Mouse (Mus musculus) ES-E14 (cell line): ENCODE results near the gene Ranbp1. TPM values are rescaled to one million over a fixed set of nuclear protein-coding genes. Genes with fewer than 3 reads are reported as not detected.

Experiments used
- DNase-seq: peaks from one replicate; pipeline ENCODE4 v3.0.0-alpha.2; 2013; ENCODE audit warnings: low read depth, low spot score
- H3K27ac ChIP-seq: 2 replicates; pipeline ENCODE4 v1.5.1; 2012; ENCODE audit warnings: low read depth, mild to moderate bottlenecking, low read length, moderate library complexity, mixed read lengths; ENCODE audit not compliant: poor library complexity, insufficient read depth, severe bottlenecking
- H3K36me3 ChIP-seq: 2 replicates; pipeline ENCODE4 v1.6.1; 2012; ENCODE audit warnings: mild to moderate bottlenecking, low read length, moderate library complexity, mixed read lengths; ENCODE audit not compliant: control insufficient read depth, poor library complexity, insufficient read depth, severe bottlenecking
- H3K4me1 ChIP-seq, 2 experiments: fragments of 150-350 bp in 1 of 2; sonication (generic) in 1 of 2; 2 replicates each; pipeline ENCODE4 v1.6.1; 2012; ENCODE audit warnings: low read length in 2 of 2, mild to moderate bottlenecking in 1 of 2, mixed read lengths in 1 of 2; ENCODE audit not compliant: control insufficient read depth in 2 of 2, insufficient read depth in 2 of 2, poor library complexity in 1 of 2
- H3K4me3 ChIP-seq, 2 experiments: fragments of 150-350 bp in 1 of 2; sonication (generic) in 1 of 2; 2 replicates each; pipeline ENCODE4 v1.5.1; 2012; ENCODE audit warnings: low read length in 2 of 2, low read depth in 1 of 2, mild to moderate bottlenecking in 1 of 2, mixed read lengths in 1 of 2; ENCODE audit not compliant: insufficient read depth in 1 of 2, poor library complexity in 1 of 2, severe bottlenecking in 1 of 2
- H3K9ac ChIP-seq: 2 replicates; pipeline ENCODE4 v1.6.1; 2012; ENCODE audit warnings: low read depth, mild to moderate bottlenecking, low read length, mixed read lengths; ENCODE audit not compliant: poor library complexity, insufficient read depth, severe bottlenecking
- H3K9me3 ChIP-seq: fragments of 150-350 bp; sonication (generic); 2 replicates; pipeline ENCODE4 v1.6.1; 2012; ENCODE audit warnings: low read depth, mild to moderate bottlenecking, low read length; ENCODE audit not compliant: control insufficient read depth, insufficient read depth
- CHD2 ChIP-seq: IDR thresholded peaks from 2 replicates; pipeline ENCODE4 v1.6.1; 2014; ENCODE audit warnings: mild to moderate bottlenecking, low read depth, low read length, inconsistent platforms
- HCFC1 ChIP-seq: IDR thresholded peaks from 2 replicates; pipeline ENCODE4 v1.6.1; 2012; ENCODE audit warnings: low read length, inconsistent platforms, borderline replicate concordance; ENCODE audit not compliant: insufficient read depth
- MAFK ChIP-seq: IDR thresholded peaks from 2 replicates; pipeline ENCODE4 v1.6.1; 2014; ENCODE audit warnings: mild to moderate bottlenecking, low read depth, low read length, inconsistent platforms; ENCODE audit not compliant: insufficient read depth
- ZC3H11A ChIP-seq: IDR thresholded peaks from 2 replicates; pipeline ENCODE4 v1.6.1; 2012; ENCODE audit warnings: low read depth, mild to moderate bottlenecking, inconsistent platforms, low read length, borderline replicate concordance
- ZNF384 ChIP-seq: IDR thresholded peaks from 2 replicates; pipeline ENCODE4 v1.6.1; 2012; ENCODE audit warnings: low read depth, low read length, inconsistent platforms
- in situ Hi-C, 2 experiments: fragments of 600-800 bp; cut with MboI; formaldehyde crosslinking; loops; one replicate each; pipeline ENCODE4 v1.15.1; 2025; ENCODE audit warnings: low sequenced_read_pairs in 2 of 2, inconsistent platforms in 1 of 2; ENCODE audit not compliant: unreplicated experiment in 2 of 2
- total RNA-seq: library from RNA; depleted of rRNA; stranded (reverse); fragments of 300-350 nt; gene quantifications from 2 replicates; pipeline ENCODE4 v1.2.3, GENCODE M21; 2012

Ranbp1 gene
- total RNA-seq, 1 experiment = 410 TPM

GRCm38 (mm10) chr16:18203430-18204091 lies 45.0 kb downstream of the Ranbp1 start:
- no peak overlapping the region for H3K9ac ChIP-seq
- no peaks in the 10 kb centered on the region for H3K9me3 ChIP-seq
- H3K36me3 ChIP-seq = no peaks in the 10 kb centered on the region
- no peak overlapping the region for H3K27ac ChIP-seq
- DNase-seq = no peak
- H3K4me3 ChIP-seq = no peak overlapping the region
- no peak for TF ChIP-seq MAFK
- H3K4me1 ChIP-seq = no peaks in the 10 kb centered on the region
- in situ Hi-C loops = no loop called here

GRCm38 (mm10) chr16:18202061-18202460 lies 46.5 kb downstream of the Ranbp1 start:
- TF ChIP-seq MAFK = no peak
- TF ChIP-seq HCFC1 = no peak
- no peak for TF ChIP-seq CHD2
- no peak for TF ChIP-seq ZC3H11A
- no peak for TF ChIP-seq ZNF384
- no peaks in the 10 kb centered on the region for H3K36me3 ChIP-seq
- no peak overlapping the region for H3K9ac ChIP-seq
- in situ Hi-C loops = no loop called here
- H3K27ac ChIP-seq = no peak overlapping the region
- no peak overlapping the region for H3K4me3 ChIP-seq
- H3K4me1 ChIP-seq = no peaks in the 10 kb centered on the region
- H3K9me3 ChIP-seq = no peaks in the 10 kb centered on the region
- no peak for DNase-seq

- H3K9ac ChIP-seq = no peak overlapping the region
- H3K4me1 ChIP-seq = no peaks in the 10 kb centered on the region
- no peak for TF ChIP-seq CHD2
- TF ChIP-seq ZC3H11A = no peak
- TF ChIP-seq MAFK = no peak
- TF ChIP-seq ZNF384 = no peak
- no peak for TF ChIP-seq HCFC1
- H3K36me3 ChIP-seq = no peaks in the 10 kb centered on the region
- no peak overlapping the region for H3K4me3 ChIP-seq
- H3K27ac ChIP-seq = no peak overlapping the region
- no peak for DNase-seq
- H3K9me3 ChIP-seq = no peaks in the 10 kb centered on the region
- in situ Hi-C loops = no loop called here
These were observed 46.9 kb downstream of the Ranbp1 start for GRCm38 (mm10) chr16:18201620-18202019.

GRCm38 (mm10) chr16:18200062-18200461 lies 48.5 kb downstream of the Ranbp1 start:
- no peak overlapping the region for H3K27ac ChIP-seq
- H3K4me1 ChIP-seq = peaks cover 0 to under 1% of the 10 kb centered on the region in 2 experiments; a peak in 1 of 4 replicates
- H3K9me3 ChIP-seq = no peaks in the 10 kb centered on the region
- H3K9ac ChIP-seq = no peak overlapping the region
- no peak for TF ChIP-seq ZNF384
- TF ChIP-seq CHD2 = no peak
- TF ChIP-seq HCFC1 = no peak
- TF ChIP-seq MAFK = no peak
- TF ChIP-seq ZC3H11A = no peak
- no peak overlapping the region for H3K4me3 ChIP-seq
- in situ Hi-C loops = no loop called here
- no peaks in the 10 kb centered on the region for H3K36me3 ChIP-seq
- no peak for DNase-seq
